Mouse (Mus musculus) heart, embryonic 12.5 days (tissue): ENCODE data around the gene Col19a1. TPM values are rescaled to one million over a fixed set of nuclear protein-coding genes. Genes with fewer than 3 reads are reported as not detected.

Experiments used
- ATAC-seq: fragments of 200-750 bp; cut with Nextera tagmentation; 2 replicates; pipeline ENCODE4 v1.8.0; 2017; ENCODE audit warnings: moderate TSS enrichment, moderate library complexity; ENCODE audit not compliant: insufficient number of reproducible peaks, low FRiP score
- H3K27ac ChIP-seq: fragments of 300-500 bp; sonication (generic); 2 replicates; pipeline ENCODE4 v1.5.1; 2016; ENCODE audit warnings: mild to moderate bottlenecking, moderate library complexity; ENCODE audit not compliant: poor library complexity, severe bottlenecking
- H3K27me3 ChIP-seq: fragments of 300-500 bp; sonication (generic); replicated peaks from 2 replicates; pipeline ENCODE4 v1.6.1; 2016; ENCODE audit warnings: mild to moderate bottlenecking, moderate library complexity
- H3K36me3 ChIP-seq: fragments of 300-500 bp; sonication (generic); 2 replicates; pipeline ENCODE4 v1.6.1; 2016; ENCODE audit warnings: mild to moderate bottlenecking, moderate library complexity
- H3K4me1 ChIP-seq: fragments of 300-500 bp; sonication (generic); replicated peaks from 2 replicates; pipeline ENCODE4 v1.6.1; 2016; ENCODE audit warnings: mild to moderate bottlenecking
- H3K4me2 ChIP-seq: fragments of 300-500 bp; sonication (generic); 2 replicates; pipeline ENCODE4 v1.6.1; 2016; ENCODE audit warnings: mild to moderate bottlenecking, moderate library complexity
- H3K4me3 ChIP-seq: fragments of 300-500 bp; sonication (generic); 2 replicates; pipeline ENCODE4 v1.5.1; 2016; ENCODE audit warnings: mild to moderate bottlenecking
- H3K9ac ChIP-seq: fragments of 300-500 bp; sonication (generic); 2 replicates; pipeline ENCODE4 v1.6.1; 2016; ENCODE audit warnings: mild to moderate bottlenecking, moderate library complexity
- H3K9me3 ChIP-seq: fragments of 300-500 bp; sonication (generic); replicated peaks from 2 replicates; pipeline ENCODE4 v1.6.1; 2016; ENCODE audit warnings: mild to moderate bottlenecking, moderate library complexity
- WGBS: fragments of 180-500 bp; shearing (Covaris S2); methylation state at CpG from one replicate; pipeline ENCODE4 v1.1.7; 2016; 5-methylcytosine and 5-hydroxymethylcytosine counted together
- polyA plus RNA-seq: library from polyadenylated mRNA; unstranded; fragments of >200 nt; fragmentation: Nextera tagmentation; extraction: Ambion mirVana; gene quantifications from 2 replicates; pipeline ENCODE4 v1.2.1, GENCODE M21; 2016

Gene Col19a1
- polyA plus RNA-seq, 1 experiment from 2014 or later: 0.08 TPM

DNA sequence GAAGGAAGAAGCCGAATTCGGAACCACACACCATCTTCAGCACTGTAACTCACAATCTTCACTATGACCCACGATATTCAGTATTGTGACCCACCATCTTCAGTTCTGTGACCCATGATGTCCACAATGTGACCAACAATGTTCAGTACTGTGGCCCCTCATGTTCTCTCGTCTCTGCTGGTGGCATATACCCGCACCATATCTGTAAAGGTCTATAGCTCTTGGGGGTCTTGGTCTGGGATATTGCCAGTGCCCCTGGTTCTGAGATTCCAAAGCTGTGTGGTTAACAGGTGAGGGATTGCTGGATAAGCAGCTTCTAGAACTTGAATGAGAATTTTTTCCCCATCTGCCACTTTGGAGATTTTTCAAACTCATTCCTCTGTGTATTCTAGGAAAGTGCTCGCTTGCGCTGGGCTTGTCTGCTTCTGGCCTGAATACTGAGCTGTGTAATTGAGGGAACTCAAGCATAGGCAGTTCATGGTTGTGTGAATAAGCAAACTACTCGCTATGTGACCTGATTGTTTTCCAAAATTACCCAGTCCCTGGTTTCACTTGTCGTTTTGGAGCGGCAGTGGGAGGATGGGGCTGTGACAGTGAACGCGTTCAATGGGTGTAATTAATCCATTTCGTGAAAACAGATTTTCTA, 225.2 kb downstream of the Col19a1 start:
- H3K27me3 ChIP-seq: no peaks in the 10 kb centered on the region
- WGBS: 85% methylated on average over 13 of the region's 13 CpGs
- H3K27ac ChIP-seq: no peak overlapping the region
- H3K36me3 ChIP-seq: no peaks in the 10 kb centered on the region
- no peaks in the 10 kb centered on the region for H3K4me1 ChIP-seq
- no peak overlapping the region for H3K4me3 ChIP-seq
- no peak overlapping the region for H3K9ac ChIP-seq
- H3K4me2 ChIP-seq: no peak overlapping the region
- no peaks in the 10 kb centered on the region for H3K9me3 ChIP-seq
- ATAC-seq: no peak

DNA sequence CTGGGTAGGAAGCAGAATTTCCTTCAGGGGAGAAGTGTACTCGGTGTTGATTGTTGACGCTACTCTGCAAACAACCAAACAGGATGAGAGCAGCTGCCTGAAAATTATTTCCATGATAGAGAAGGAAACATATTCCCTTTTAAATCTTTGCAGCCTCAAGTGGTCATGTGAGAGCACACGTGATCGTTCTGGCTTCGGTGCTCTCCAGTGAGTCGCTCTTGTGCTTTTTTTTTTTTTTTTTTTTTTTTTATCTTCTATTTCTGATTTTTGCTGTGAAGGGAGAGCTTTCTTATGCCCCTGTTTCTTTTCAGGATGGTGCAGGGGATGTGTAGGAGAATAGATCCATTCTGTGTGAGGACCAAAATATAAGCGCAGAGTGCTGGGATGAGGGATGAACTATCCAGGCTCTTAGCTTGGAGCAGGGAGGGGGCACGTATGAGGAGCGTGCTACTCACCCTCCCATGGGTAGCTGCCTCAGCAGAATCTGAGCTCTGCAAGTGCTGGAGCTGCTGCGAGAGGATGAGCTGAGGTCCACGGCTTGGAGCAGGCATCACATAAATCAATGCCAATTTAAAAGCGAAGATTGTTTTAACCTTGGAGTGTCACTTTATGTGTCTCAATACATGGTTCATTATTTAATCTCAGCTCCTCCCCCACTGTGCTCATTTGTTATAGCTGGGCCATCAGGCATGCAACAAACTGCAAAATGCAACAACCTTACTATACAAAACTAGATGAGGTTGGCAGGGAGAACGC, 237.6 kb downstream of the Col19a1 start:
- H3K4me2 ChIP-seq: no peak overlapping the region
- no peaks in the 10 kb centered on the region for H3K9me3 ChIP-seq
- no peaks in the 10 kb centered on the region for H3K36me3 ChIP-seq
- WGBS: 78% methylated on average over 13 of the region's 13 CpGs
- H3K4me1 ChIP-seq: no peaks in the 10 kb centered on the region
- no peaks in the 10 kb centered on the region for H3K27me3 ChIP-seq
- ATAC-seq: no peak
- H3K4me3 ChIP-seq: no peak overlapping the region
- H3K9ac ChIP-seq: no peak overlapping the region
- no peak overlapping the region for H3K27ac ChIP-seq

- Histone ChIP-seq H3K4me1 (no peaks in the 10 kb centered on the region), H3K27ac (no peak overlapping the region), H3K9me3 (no peaks in the 10 kb centered on the region), H3K9ac (no peak overlapping the region), H3K36me3 (no peaks in the 10 kb centered on the region), H3K4me3 (no peak overlapping the region), H3K4me2 (no peak overlapping the region), H3K27me3 (no peaks in the 10 kb centered on the region)
- 63% methylated on average over 5 of the region's 5 CpGs for WGBS
- ATAC-seq: no peak
These were observed 239.6 kb downstream of the Col19a1 start for GRCm38 (mm10) chr1:24347621-24348160.

GRCm38 (mm10) chr1:24337556-24338275, 249.6 kb downstream of the Col19a1 start:
- Histone ChIP-seq H3K4me3 (no peak overlapping the region), H3K4me2 (no peak overlapping the region), H3K27me3 (no peaks in the 10 kb centered on the region), H3K36me3 (no peaks in the 10 kb centered on the region), H3K9ac (no peak overlapping the region), H3K27ac (no peak overlapping the region), H3K4me1 (no peaks in the 10 kb centered on the region), H3K9me3 (no peaks in the 10 kb centered on the region)
- ATAC-seq: no peak
- 76% methylated on average over 10 of the region's 10 CpGs for WGBS

- Histone ChIP-seq H3K4me3 (no peak overlapping the region), H3K27me3 (no peaks in the 10 kb centered on the region), H3K27ac (no peak overlapping the region), H3K9me3 (no peaks in the 10 kb centered on the region), H3K4me2 (no peak overlapping the region), H3K4me1 (no peaks in the 10 kb centered on the region), H3K36me3 (no peaks in the 10 kb centered on the region), H3K9ac (no peak overlapping the region)
- WGBS: 74% methylated on average over 3 of the region's 3 CpGs
- ATAC-seq: no peak
These were observed 251.2 kb downstream of the Col19a1 start for GRCm38 (mm10) chr1:24336051-24336450.

DNA sequence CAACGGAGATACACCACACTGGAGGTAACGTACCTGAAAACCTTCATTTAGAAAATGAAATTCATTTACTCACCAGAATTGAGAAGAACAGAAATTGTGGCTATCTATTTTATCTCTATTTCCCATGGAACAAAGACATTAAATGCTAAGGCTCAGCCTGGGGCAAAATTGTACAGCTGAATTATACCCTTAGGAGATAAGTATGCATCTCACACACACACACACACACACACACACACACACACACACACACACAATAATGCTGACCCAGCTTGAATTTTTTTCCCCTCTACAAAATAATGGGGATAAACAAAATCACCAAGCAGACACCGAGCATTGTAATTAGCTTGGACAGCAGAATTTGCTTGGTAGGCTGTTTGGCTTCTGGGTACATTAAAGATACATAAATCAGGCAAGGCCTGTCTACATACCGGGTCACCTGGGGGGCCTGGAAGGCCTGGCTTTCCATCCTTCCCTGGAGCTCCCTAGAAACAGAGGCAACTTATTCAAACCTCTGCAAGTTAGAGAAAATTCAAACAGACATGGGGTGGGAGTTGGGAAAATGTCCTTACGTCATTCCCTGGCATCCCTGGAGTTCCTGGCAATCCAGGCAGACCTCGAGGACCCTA, 270.2 kb downstream of the Col19a1 start:
- WGBS: 75% methylated on average over 6 of the region's 6 CpGs
- Histone ChIP-seq H3K36me3 (no peaks in the 10 kb centered on the region), H3K4me2 (no peak overlapping the region), H3K27me3 (no peaks in the 10 kb centered on the region), H3K9me3 (peaks cover 3% of the 10 kb centered on the region; the same call in 1 of the 2 replicates), H3K27ac (no peak overlapping the region), H3K9ac (no peak overlapping the region), H3K4me1 (no peaks in the 10 kb centered on the region), H3K4me3 (no peak overlapping the region)
- ATAC-seq: no peak

GRCm38 (mm10) chr1:24316490-24316889, 270.8 kb downstream of the Col19a1 start:
- peaks cover 3% of the 10 kb centered on the region; the same call in 1 of the 2 replicates for H3K9me3 ChIP-seq
- H3K36me3 ChIP-seq: no peaks in the 10 kb centered on the region
- no peaks in the 10 kb centered on the region for H3K4me1 ChIP-seq
- H3K4me3 ChIP-seq: no peak overlapping the region
- ATAC-seq: no peak
- WGBS: 76% methylated on average over 3 of the region's 3 CpGs
- no peaks in the 10 kb centered on the region for H3K27me3 ChIP-seq
- no peak overlapping the region for H3K9ac ChIP-seq
- H3K4me2 ChIP-seq: no peak overlapping the region
- no peak overlapping the region for H3K27ac ChIP-seq

DNA sequence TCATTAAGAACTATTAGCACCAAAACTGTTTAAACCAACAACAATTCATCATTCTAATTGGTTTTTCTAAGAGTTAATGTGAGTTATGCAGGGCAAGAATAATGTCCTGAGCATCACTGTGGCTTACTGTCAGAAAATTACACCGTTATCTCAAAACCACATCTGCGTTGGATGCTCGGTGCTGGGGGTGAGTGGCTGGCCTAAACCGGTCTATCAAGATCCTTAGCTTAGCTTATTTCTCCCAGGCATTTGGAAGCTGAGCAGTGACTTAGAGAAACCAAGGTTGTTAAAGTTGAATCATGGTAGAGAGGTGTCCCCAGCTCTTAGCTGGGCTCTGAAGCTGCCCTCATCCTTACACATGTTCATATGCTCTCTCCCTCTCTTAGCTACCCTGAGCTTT, 276.4 kb downstream of the Col19a1 start:
- no peak for ATAC-seq
- Histone ChIP-seq H3K4me1 (no peaks in the 10 kb centered on the region), H3K9ac (no peak overlapping the region)

GRCm38 (mm10) chr1:24310193-24310592, 277.1 kb downstream of the Col19a1 start:
- H3K4me3 ChIP-seq: no peak overlapping the region
- H3K27me3 ChIP-seq: no peaks in the 10 kb centered on the region
- no peaks in the 10 kb centered on the region for H3K9me3 ChIP-seq
- H3K9ac ChIP-seq: no peak overlapping the region
- H3K27ac ChIP-seq: no peak overlapping the region
- no peak for ATAC-seq
- no peak overlapping the region for H3K4me2 ChIP-seq
- no peaks in the 10 kb centered on the region for H3K36me3 ChIP-seq
- H3K4me1 ChIP-seq: no peaks in the 10 kb centered on the region
- 64% methylated on average over 2 of the region's 2 CpGs for WGBS

More for the DNA sequence above, 276.4 kb downstream of the Col19a1 start:
- Histone ChIP-seq H3K4me3 (no peak overlapping the region), H3K9me3 (no peaks in the 10 kb centered on the region), H3K27me3 (no peaks in the 10 kb centered on the region), H3K36me3 (no peaks in the 10 kb centered on the region), H3K27ac (no peak overlapping the region), H3K4me2 (no peak overlapping the region)
- WGBS: 77% methylated on average over 4 of the region's 4 CpGs

DNA sequence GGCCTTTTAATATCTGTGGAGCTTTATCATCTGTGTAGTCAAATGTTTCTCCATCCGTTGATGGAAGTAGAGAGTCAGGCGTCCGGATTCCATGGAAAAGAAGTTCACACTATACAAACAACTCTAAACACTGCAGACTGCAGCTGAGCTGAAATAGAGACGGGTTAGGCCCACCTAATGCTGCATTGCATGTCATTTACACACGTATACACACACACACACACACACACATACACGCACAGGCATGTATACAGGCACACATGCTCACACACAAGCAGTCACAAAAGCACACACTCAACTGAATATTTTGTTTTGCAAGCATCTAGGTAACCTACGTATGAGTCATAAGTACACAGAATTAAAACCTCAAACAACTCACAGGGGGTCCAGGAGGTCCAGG, 284.2 kb downstream of the Col19a1 start:
- H3K27ac ChIP-seq: no peak overlapping the region
- no peak for ATAC-seq
- no peak overlapping the region for H3K4me3 ChIP-seq
- no peaks in the 10 kb centered on the region for H3K9me3 ChIP-seq
- H3K4me2 ChIP-seq: no peak overlapping the region
- no peaks in the 10 kb centered on the region for H3K27me3 ChIP-seq
- 78% methylated on average over 7 of the region's 7 CpGs for WGBS
- H3K9ac ChIP-seq: no peak overlapping the region
- H3K36me3 ChIP-seq: no peaks in the 10 kb centered on the region
- no peaks in the 10 kb centered on the region for H3K4me1 ChIP-seq

- Histone ChIP-seq H3K4me2 (no peak overlapping the region), H3K27ac (no peak overlapping the region), H3K4me3 (no peak overlapping the region), H3K9me3 (no peaks in the 10 kb centered on the region), H3K27me3 (no peaks in the 10 kb centered on the region), H3K4me1 (no peaks in the 10 kb centered on the region), H3K36me3 (no peaks in the 10 kb centered on the region), H3K9ac (no peak overlapping the region)
- ATAC-seq: no peak
- 15% methylated on average over 8 of the region's 8 CpGs for WGBS
These were observed 284.6 kb downstream of the Col19a1 start for GRCm38 (mm10) chr1:24302674-24303073.
